22 mouse cellular contexts compared by ENCODE assay signal in the genomic region with DNA sequence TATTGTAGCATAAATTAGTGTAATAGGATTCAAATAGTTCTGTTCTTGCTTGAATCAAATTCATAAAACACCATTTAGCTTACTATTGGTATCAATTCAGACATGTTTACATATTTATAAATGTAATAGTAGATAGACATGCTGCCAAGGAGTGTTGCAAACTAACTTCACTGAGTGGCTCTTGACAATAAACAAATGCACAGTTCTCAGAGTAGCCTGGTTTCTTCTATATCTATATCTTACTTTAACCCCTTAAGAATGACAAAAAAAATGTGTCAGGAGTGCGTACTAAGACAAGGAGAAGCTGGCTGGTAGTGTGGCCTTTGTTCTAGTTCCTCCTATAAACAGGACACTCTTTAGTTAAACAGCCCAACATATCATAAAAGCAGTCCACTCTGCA.
A peak's percentile ranks its signal among the peaks of the same experiment; 100 is the strongest.
DNase-seq lines count a peak whose midpoint lies in the region; ATAC-seq and TF ChIP-seq lines count a peak whose summit lies in the region.
"Had no signal": no experiment of that assay in that cellular context is flagged by ENCODE, and none has a peak within 500 bp of the region (broad histone marks: within the 10 kb centered on the region; RNA-seq: fewer than 3 reads in every experiment).

No protein-coding gene starts in this region.

- WGBS in lung, embryonic 14.5 days, result 62% methylated on average over 1 of the region's 1 CpGs
- 46% methylated on average over 1 of the region's 1 CpGs for WGBS in lung, embryonic 15.5 days
- 44% methylated on average over 1 of the region's 1 CpGs for WGBS in lung, embryonic 16.5 days
- WGBS in lung, postnatal 0 days, result 49% methylated on average over 1 of the region's 1 CpGs

- H3K9ac ChIP-seq in lung, embryonic 14.5 days, result no peak overlapping the region
- no peak overlapping the region for H3K9ac ChIP-seq in lung, embryonic 15.5 days
- H3K9ac ChIP-seq in lung, embryonic 16.5 days (ENCODE audit: low read length), result no peak overlapping the region
- H3K9ac ChIP-seq in lung, postnatal 0 days (replicated peaks; ENCODE audit: low read depth), result no peak overlapping the region

- no peak for TF ChIP-seq EP300 in lung, postnatal 0 days (IDR thresholded peaks at IDR 0.05)

- DNase-seq in lung, embryonic 14.5 days, result peak; percentile 51
- DNase-seq in lung, adult 18-20 months, result no peak
- no peak for DNase-seq in lung, postnatal 10 days
- DNase-seq in lung, postnatal 14 days, result no peak
- peak; percentile 32 for DNase-seq in lung, postnatal 0 days (ENCODE audit: low spot score)
- no peak for DNase-seq in lung, postnatal 25 days (ENCODE audit: low spot score)
- DNase-seq: adrenal gland, adult 2 months; adrenal gland, adult 8-10 months; adrenal gland, postnatal 10 days; adrenal gland, postnatal 14 days; adrenal gland, postnatal 25 days; adrenal gland, postnatal 36 days; B cell, adult 2 months; cerebellum, adult 11 months; cerebellum, adult 11-12 months had no signal

- no peak overlapping the region for H3K4me2 ChIP-seq in lung, embryonic 14.5 days
- H3K4me2 ChIP-seq in lung, embryonic 15.5 days, result no peak overlapping the region
- H3K4me2 ChIP-seq in lung, embryonic 16.5 days (ENCODE audit: low read depth, low read length), result no peak overlapping the region
- H3K4me2 ChIP-seq in lung, postnatal 0 days (replicated peaks; ENCODE audit: low read depth, low read length), result no peak overlapping the region

- H3K9me3 ChIP-seq in lung, embryonic 14.5 days (ENCODE audit: low read depth, low read length), result no peaks in the 10 kb centered on the region
- H3K9me3 ChIP-seq in lung, embryonic 15.5 days, result no peaks in the 10 kb centered on the region
- H3K9me3 ChIP-seq in lung, embryonic 16.5 days (ENCODE audit: control insufficient read depth, low read length), result no peaks in the 10 kb centered on the region
- no peaks in the 10 kb centered on the region for H3K9me3 ChIP-seq in lung, postnatal 0 days (ENCODE audit: low read length)
- H3K9me3 ChIP-seq: G1E had no signal

- H3K27me3 ChIP-seq in lung, embryonic 14.5 days (ENCODE audit: insufficient read depth, low read length), result no peaks in the 10 kb centered on the region
- H3K27me3 ChIP-seq in lung, embryonic 15.5 days, result no peaks in the 10 kb centered on the region
- no peaks in the 10 kb centered on the region for H3K27me3 ChIP-seq in lung, embryonic 16.5 days (ENCODE audit: control insufficient read depth, insufficient read depth, low read depth, low read length)
- H3K27me3 ChIP-seq in lung, postnatal 0 days (replicated peaks; ENCODE audit: insufficient read depth, low read length), result no peaks in the 10 kb centered on the region
- H3K27me3 ChIP-seq: CH12.LX, Patski had no signal

- ATAC-seq in lung, embryonic 14.5 days (ENCODE audit: insufficient read depth), result peak; percentile 47; the same call in 1 of the 2 replicates
- ATAC-seq in lung, embryonic 15.5 days (ENCODE audit: borderline replicate concordance, extremely low read depth, low FRiP score, low TSS enrichment), result peak; percentile 39; the same call in 1 of the 2 replicates
- peak; percentile 84 for ATAC-seq in lung, embryonic 16.5 days (ENCODE audit: low read depth)
- peak; percentile 21; the same call in 1 of the 2 replicates for ATAC-seq in lung, postnatal 0 days
- ATAC-seq: activated CD4-positive, CD25-positive, alpha-beta regulatory T cell, adult 4 months; CD4-positive, CD25-positive, alpha-beta regulatory T cell, adult 4 months; Patski had no signal

- TF ChIP-seq CTCF in lung, embryonic 14.5 days (IDR thresholded peaks at IDR 0.05; ENCODE audit: low read depth), result no peak
- no peak for TF ChIP-seq CTCF in lung, postnatal 0 days (IDR thresholded peaks at IDR 0.05)

- no peak overlapping the region for H3K4me3 ChIP-seq in lung, embryonic 14.5 days (ENCODE audit: low read depth, low read length)
- no peak overlapping the region for H3K4me3 ChIP-seq in lung, embryonic 15.5 days
- H3K4me3 ChIP-seq in lung, embryonic 16.5 days (ENCODE audit: low read length), result no peak overlapping the region
- H3K4me3 ChIP-seq in lung, postnatal 0 days (ENCODE audit: low read depth, low read length), result no peak overlapping the region

- no peaks in the 10 kb centered on the region for H3K4me1 ChIP-seq in lung, embryonic 14.5 days (ENCODE audit: insufficient read depth)
- no peaks in the 10 kb centered on the region for H3K4me1 ChIP-seq in lung, embryonic 15.5 days
- no peaks in the 10 kb centered on the region for H3K4me1 ChIP-seq in lung, embryonic 16.5 days (replicated peaks; ENCODE audit: control insufficient read depth, insufficient read depth, low read length)
- no peaks in the 10 kb centered on the region for H3K4me1 ChIP-seq in lung, postnatal 0 days (ENCODE audit: insufficient read depth, low read depth, low read length)

- H3K36me3 ChIP-seq in lung, embryonic 14.5 days (ENCODE audit: insufficient read depth), result no peaks in the 10 kb centered on the region
- H3K36me3 ChIP-seq in lung, embryonic 15.5 days, result no peaks in the 10 kb centered on the region
- H3K36me3 ChIP-seq in lung, embryonic 16.5 days (ENCODE audit: control insufficient read depth, insufficient read depth, low read length), result no peaks in the 10 kb centered on the region
- no peaks in the 10 kb centered on the region for H3K36me3 ChIP-seq in lung, postnatal 0 days (ENCODE audit: insufficient read depth, low read length)
- H3K36me3 ChIP-seq: G1E had no signal

- H3K27ac ChIP-seq in lung, embryonic 14.5 days (ENCODE audit: low read depth), result no peak overlapping the region
- no peak overlapping the region for H3K27ac ChIP-seq in lung, embryonic 15.5 days
- no peak overlapping the region for H3K27ac ChIP-seq in lung, embryonic 16.5 days (ENCODE audit: low read length)
- no peak overlapping the region for H3K27ac ChIP-seq in lung, postnatal 0 days (ENCODE audit: low read length)

Comparison
In these comparisons a context has a peak if more than half of its experiments do, and no peak if none do; other contexts are left out.
1. DNase-seq: peak in lung, embryonic 14.5 days (single experiment) and lung, postnatal 0 days (single experiment); none in lung, adult 18-20 months (0 of 2), lung, postnatal 10 days (single experiment), lung, postnatal 14 days (single experiment) and lung, postnatal 25 days (single experiment).
2. ATAC-seq: peak in every context shown above with its lines; median percentile 84 in lung, embryonic 16.5 days; 47 in lung, embryonic 14.5 days; 39 in lung, embryonic 15.5 days; 21 in lung, postnatal 0 days.